Mouse (Mus musculus) intestine, embryonic 16.5 days (tissue): ENCODE data around the gene Trpm6. TPM values are rescaled to one million over a fixed set of nuclear protein-coding genes. Genes with fewer than 3 reads are reported as not detected.
A peak's percentile ranks its signal among the peaks of the same experiment; 100 is the strongest.

Source experiments
- ATAC-seq: fragments of 200-750 bp; cut with Nextera tagmentation; 2 replicates; pipeline ENCODE4 v1.8.0; 2017; ENCODE audit warnings: moderate TSS enrichment, moderate library complexity
- H3K27ac ChIP-seq: fragments of 300-500 bp; sonication (generic); 2 replicates; pipeline ENCODE4 v1.5.1; 2014; ENCODE audit warnings: mild to moderate bottlenecking, low read length
- H3K27me3 ChIP-seq: fragments of 300-500 bp; sonication (generic); replicated peaks from 2 replicates; pipeline ENCODE4 v1.6.1; 2014; ENCODE audit warnings: low read length, control low read depth, mixed read lengths; ENCODE audit not compliant: control insufficient read depth, insufficient read depth
- H3K36me3 ChIP-seq: fragments of 300-500 bp; sonication (generic); 2 replicates; pipeline ENCODE4 v1.6.1; 2014; ENCODE audit warnings: low read length, control low read depth; ENCODE audit not compliant: control insufficient read depth, insufficient read depth
- H3K4me1 ChIP-seq: fragments of 300-500 bp; sonication (generic); 2 replicates; pipeline ENCODE4 v1.6.1; 2014; ENCODE audit warnings: low read length, control low read depth, mixed read lengths; ENCODE audit not compliant: control insufficient read depth, insufficient read depth
- H3K4me2 ChIP-seq: fragments of 300-500 bp; sonication (generic); 2 replicates; pipeline ENCODE4 v1.6.1; 2014; ENCODE audit warnings: low read depth, low read length, control low read depth
- H3K4me3 ChIP-seq: fragments of 300-500 bp; sonication (generic); 2 replicates; pipeline ENCODE4 v1.5.1; 2014; ENCODE audit warnings: mild to moderate bottlenecking, low read length
- H3K9ac ChIP-seq: fragments of 300-500 bp; sonication (generic); 2 replicates; pipeline ENCODE4 v1.6.1; 2014; ENCODE audit warnings: low read depth, low read length
- H3K9me3 ChIP-seq: fragments of 300-500 bp; sonication (generic); 2 replicates; pipeline ENCODE4 v1.6.1; 2016; ENCODE audit warnings: low read length, control low read depth; ENCODE audit not compliant: control insufficient read depth
- WGBS: fragments of 180-500 bp; shearing (Covaris S2); extraction: QIAGEN DNeasy Blood & Tissue Kit; methylation state at CpG from one replicate; pipeline ENCODE4 v1.1.7; 2014; 5-methylcytosine and 5-hydroxymethylcytosine counted together
- polyA plus RNA-seq: library from polyadenylated mRNA; unstranded; fragments of >200 nt; fragmentation: Nextera tagmentation; extraction: Ambion mirVana; gene quantifications from 2 replicates; pipeline ENCODE4 v1.2.1, GENCODE M21; 2015

Gene Trpm6
- polyA plus RNA-seq, 1 experiment from 2014 or later = 0.07 TPM

DNA sequence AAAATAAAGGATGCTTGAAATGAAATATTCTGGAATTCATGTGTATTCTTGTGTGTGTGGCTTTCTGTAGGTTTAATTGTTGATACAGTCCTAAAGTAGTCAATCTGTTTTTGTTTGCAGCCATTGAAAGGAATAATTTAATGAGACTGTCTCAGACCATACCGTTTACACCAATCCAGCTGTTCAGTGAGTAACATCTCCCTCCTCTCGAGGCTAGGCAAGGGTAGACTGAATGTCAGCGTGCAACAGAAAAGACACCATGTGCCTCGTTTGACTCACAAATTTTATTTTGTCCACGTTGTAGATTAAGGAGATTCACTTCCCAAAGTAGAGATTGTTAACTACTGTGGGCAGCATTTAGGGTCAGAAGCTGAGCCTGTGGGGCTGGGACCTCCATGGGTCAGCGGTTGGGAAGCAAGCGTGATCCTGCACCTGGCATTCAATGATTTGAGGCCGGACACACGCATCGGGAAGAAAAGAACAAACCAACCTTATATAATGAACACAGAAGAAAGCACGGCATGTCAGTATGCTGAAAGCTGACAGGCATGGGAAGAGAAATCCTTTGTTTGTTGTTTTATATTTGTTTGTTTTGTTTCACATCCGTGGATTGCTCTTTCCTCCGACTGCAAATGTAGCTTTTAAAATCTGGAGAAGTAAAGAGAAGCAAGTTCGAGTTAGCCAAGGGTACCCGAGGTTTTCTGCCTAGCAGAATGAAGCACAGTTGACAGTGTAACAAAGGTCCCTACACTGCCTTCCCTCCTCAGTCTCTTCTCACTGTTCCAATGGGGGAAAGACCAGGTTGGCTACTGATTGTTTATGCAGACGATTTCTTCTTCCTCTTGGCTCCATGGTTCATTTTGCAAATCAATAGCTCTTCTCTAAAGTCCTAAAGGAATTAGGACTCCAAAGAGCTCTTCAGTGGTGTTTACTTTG, 124.2 kb downstream of the Trpm6 start:
- H3K4me2 ChIP-seq = no peak overlapping the region
- ATAC-seq = no peak
- H3K9me3 ChIP-seq = no peaks in the 10 kb centered on the region
- 63% methylated on average over 16 of the region's 16 CpGs for WGBS
- H3K9ac ChIP-seq = no peak overlapping the region
- no peak overlapping the region for H3K4me3 ChIP-seq
- H3K27me3 ChIP-seq = no peaks in the 10 kb centered on the region
- no peaks in the 10 kb centered on the region for H3K36me3 ChIP-seq
- H3K27ac ChIP-seq = no peak overlapping the region
- no peaks in the 10 kb centered on the region for H3K4me1 ChIP-seq

DNA sequence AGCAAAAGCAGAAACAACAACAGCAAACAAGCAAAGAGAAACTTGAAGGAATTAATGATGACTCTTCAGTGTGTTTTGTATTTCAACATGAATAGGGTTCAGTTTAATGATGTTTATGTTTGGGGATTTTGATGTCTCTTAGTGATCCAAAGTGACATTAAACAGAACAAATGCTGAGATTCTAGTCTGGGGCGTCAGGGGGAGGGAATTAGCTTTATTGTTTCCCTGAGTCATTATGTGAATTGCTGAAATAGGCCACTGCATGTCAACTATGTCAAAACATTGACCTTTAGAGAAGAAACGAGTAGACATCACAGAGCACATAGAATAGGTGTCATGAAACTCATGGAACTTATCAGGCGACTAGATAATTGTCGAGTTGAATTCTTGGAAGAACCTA, 129.5 kb downstream of the Trpm6 start:
- Histone ChIP-seq H3K36me3 (no peaks in the 10 kb centered on the region), H3K27me3 (no peaks in the 10 kb centered on the region), H3K4me3 (no peak overlapping the region), H3K27ac (no peak overlapping the region), H3K9ac (no peak overlapping the region), H3K4me2 (no peak overlapping the region), H3K4me1 (no peaks in the 10 kb centered on the region), H3K9me3 (no peaks in the 10 kb centered on the region)
- WGBS = 55% methylated on average over 4 of the region's 4 CpGs
- no peak for ATAC-seq

DNA sequence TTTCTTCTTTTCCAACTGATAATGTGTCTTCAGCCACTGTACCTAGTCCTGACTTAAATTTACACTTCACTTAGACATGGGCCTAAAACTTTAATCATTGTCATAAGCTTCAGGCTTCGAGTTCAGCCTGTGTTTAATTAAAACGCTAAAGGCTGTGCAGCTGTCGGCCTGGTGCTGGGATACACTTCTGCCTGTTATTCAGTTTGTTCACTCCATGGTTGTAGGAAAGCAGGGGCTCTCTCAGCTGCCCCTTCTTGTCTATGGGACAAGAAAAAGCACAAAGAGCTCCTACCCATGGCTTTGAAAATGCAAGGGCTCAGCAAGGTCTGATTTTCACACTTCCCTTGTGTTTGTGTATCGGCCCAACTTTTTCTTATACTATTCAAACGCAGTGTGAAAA, 131.4 kb downstream of the Trpm6 start:
- 73% methylated on average over 5 of the region's 5 CpGs for WGBS
- ATAC-seq = no peak
- H3K9ac ChIP-seq = no peak overlapping the region
- H3K36me3 ChIP-seq = no peaks in the 10 kb centered on the region
- H3K27me3 ChIP-seq = no peaks in the 10 kb centered on the region
- H3K27ac ChIP-seq = no peak overlapping the region
- H3K4me1 ChIP-seq = no peaks in the 10 kb centered on the region
- H3K4me2 ChIP-seq = no peak overlapping the region
- no peak overlapping the region for H3K4me3 ChIP-seq
- no peaks in the 10 kb centered on the region for H3K9me3 ChIP-seq

DNA sequence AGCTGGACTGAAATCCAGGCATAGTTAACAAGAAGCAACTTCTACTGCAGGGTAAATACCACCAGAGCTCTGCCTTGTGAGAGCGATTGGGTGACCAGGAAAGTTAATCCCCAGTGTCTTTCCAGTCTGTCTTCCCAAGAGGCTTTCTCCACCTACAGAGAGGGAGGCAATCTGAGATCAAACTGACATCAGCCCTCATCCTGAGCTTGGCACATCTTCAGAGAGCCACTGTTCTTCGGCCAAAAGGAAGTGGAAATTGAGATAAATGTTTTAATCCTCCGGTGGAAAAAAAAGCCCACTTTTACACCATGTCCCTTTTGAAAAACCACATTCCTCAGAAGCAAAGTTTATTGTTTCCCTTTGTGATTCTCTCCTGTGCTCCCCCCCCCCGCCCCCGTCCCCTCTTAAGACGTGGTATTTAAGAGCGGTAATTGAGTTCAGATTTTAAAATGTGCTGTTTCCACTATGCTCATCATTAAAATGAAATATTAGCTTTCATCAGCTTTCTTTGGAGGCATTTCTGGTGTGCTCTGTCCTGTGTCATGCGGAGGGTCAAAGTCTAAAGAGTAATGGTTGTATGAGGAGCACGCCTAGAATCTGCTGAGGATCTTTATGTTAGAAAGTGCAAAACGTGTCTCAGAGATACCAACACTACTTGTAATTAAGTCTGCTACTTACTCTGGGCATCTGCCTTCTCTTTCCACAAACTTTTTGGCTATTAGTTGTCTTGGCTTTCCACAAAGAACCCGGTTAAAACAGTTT, 138.0 kb downstream of the Trpm6 start:
- WGBS = 42% methylated on average over 11 of the region's 11 CpGs
- Histone ChIP-seq H3K27me3 (no peaks in the 10 kb centered on the region), H3K36me3 (no peaks in the 10 kb centered on the region), H3K4me1 (no peaks in the 10 kb centered on the region), H3K9ac (no peak overlapping the region), H3K4me3 (no peak overlapping the region), H3K4me2 (no peak overlapping the region), H3K27ac (no peak overlapping the region), H3K9me3 (no peaks in the 10 kb centered on the region)
- ATAC-seq = peak; percentile 66; the same call in 1 of the 2 replicates

DNA sequence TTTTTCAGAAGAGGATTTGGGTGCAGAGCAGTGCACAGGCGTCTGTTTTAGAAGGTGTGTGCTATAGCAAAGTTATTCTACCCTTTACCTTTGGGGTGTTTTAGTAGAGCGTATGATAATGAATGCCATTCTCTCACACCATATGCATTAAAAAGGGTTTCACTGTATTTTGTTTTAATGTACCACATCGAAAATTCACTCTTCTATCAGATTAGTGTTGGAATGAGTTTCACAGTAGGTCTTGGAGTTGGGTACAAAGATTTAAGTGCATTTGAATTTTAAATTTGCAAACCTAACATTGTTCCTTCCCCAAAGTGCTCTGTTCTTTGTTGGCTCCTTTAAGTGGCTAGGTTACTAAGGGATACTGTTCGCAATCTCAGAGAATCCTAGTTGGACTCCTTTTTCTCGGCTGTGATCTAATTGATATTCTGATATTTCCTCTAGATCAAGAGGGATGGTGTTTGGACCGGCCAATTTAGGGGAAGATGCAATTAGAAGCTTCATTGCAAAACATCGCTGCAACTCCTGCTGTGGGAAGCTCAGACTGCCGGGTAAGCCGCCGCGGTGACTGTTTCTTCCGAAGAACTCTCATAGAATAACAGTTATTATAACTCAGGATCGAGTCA, 138.8 kb downstream of the Trpm6 start:
- Histone ChIP-seq H3K9ac (no peak overlapping the region), H3K4me2 (0 out of 2 replicates have a peak overlapping the region, but pooled peaks have one; percentile 7), H3K9me3 (no peaks in the 10 kb centered on the region), H3K4me3 (no peak overlapping the region), H3K4me1 (no peaks in the 10 kb centered on the region), H3K27me3 (no peaks in the 10 kb centered on the region), H3K27ac (no peak overlapping the region), H3K36me3 (no peaks in the 10 kb centered on the region)
- 36% methylated on average over 13 of the region's 13 CpGs for WGBS
- no peak for ATAC-seq

DNA sequence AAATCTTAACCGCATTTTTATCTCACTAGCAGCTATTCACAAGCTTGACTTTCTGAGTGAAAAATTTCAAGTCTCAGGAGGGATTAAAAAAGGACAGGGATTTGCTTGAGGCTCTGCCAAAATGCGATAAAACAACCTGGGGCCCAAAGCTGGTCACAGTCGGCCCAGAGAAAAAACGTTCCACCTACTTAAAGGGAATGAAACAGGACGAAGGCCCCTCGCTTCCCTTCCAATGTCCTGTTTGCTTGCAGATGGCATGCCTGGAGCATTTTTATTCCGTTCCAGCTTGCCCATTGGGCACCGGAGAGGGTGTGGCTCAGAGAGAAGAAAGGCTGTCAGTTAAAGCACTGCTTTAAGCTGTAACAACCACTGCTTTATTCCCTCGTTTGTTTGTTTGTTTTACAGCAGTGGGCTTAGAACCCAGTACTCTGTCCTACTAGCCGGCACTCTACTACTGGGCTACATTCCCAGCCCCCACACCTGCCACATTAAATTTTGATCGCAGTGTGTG, 139.4 kb downstream of the Trpm6 start:
- Histone ChIP-seq H3K27me3 (no peaks in the 10 kb centered on the region), H3K4me2 (0 out of 2 replicates have a peak overlapping the region, but pooled peaks have one; percentile 7), H3K9ac (no peak overlapping the region), H3K9me3 (no peaks in the 10 kb centered on the region), H3K36me3 (no peaks in the 10 kb centered on the region), H3K27ac (no peak overlapping the region), H3K4me1 (no peaks in the 10 kb centered on the region), H3K4me3 (no peak overlapping the region)
- WGBS = 18% methylated on average over 11 of the region's 11 CpGs
- ATAC-seq = peak; percentile 48; the same call in 1 of the 2 replicates

DNA sequence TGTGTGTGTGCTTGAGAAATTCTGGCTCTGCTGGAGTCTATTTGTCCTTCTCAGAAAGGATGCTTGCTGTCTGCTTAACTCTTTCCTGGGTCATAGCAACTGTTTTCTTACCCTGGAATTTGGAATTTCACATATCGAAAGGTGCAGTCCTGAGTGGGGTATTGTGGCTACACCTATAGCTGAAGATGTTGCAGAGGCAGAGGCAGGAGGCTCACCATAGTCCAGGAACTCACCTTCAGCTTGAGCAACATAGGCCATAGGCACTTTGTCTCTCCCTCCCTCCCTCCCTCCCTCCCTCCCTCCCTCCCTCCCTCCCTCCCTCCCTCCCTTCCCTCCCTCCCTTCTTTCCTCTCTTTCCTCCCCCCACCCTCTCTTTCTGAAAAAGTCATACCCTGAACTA, 139.8 kb downstream of the Trpm6 start:
- no peak for ATAC-seq
- H3K4me2 ChIP-seq = no peak overlapping the region

DNA sequence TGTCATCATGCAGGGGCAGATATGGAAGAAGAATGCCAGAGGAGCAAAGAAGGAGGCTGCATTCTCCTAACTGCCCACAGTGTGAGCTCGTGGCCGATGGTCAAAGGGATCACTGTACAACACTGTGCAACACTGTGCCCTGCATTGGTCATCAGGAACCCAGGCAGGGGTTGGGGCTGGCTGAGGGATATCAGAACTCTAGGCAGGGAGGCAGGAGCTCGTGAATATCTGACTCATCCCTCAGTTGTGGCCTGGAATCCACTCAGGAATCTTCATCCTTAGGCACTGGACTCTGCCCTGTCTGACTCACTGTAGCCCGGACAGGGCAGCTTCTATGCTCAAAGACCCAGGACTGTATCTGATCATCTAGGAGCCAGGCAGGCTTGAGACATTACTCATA, 140.4 kb downstream of the Trpm6 start:
- H3K27ac ChIP-seq = no peak overlapping the region
- no peaks in the 10 kb centered on the region for H3K36me3 ChIP-seq
- H3K27me3 ChIP-seq = no peaks in the 10 kb centered on the region
- no peak overlapping the region for H3K4me3 ChIP-seq
- no peaks in the 10 kb centered on the region for H3K9me3 ChIP-seq
- H3K4me1 ChIP-seq = no peaks in the 10 kb centered on the region
- 71% methylated on average over 4 of the region's 4 CpGs for WGBS
- no peak overlapping the region for H3K9ac ChIP-seq
- H3K4me2 ChIP-seq = no peak overlapping the region
- peak; percentile 67 for ATAC-seq

More for the DNA sequence above, 139.8 kb downstream of the Trpm6 start:
- Histone ChIP-seq H3K9ac (no peak overlapping the region), H3K9me3 (no peaks in the 10 kb centered on the region), H3K27ac (no peak overlapping the region), H3K36me3 (no peaks in the 10 kb centered on the region), H3K4me3 (no peak overlapping the region), H3K27me3 (no peaks in the 10 kb centered on the region), H3K4me1 (no peaks in the 10 kb centered on the region)
- 91% methylated on average over 1 of the region's 1 CpGs for WGBS

DNA sequence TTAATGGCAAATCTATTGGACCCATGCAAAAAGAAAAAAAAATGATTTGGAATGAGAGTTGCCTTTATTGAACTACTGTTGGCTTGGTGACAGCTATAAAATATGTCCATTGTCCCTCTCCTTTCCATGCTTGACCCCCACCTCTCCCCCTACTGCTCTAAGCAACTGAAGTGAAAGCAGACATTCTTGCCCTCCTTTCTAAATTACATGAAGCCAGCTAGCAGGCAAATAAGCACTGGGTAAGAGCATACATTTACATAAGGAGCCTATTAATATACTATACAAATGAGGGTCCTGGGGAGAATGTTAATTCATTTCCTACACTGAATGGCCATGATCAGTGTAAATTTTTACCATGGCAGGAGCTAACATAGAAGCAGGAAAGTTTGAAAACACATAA, 148.5 kb downstream of the Trpm6 start:
- H3K36me3 ChIP-seq = no peaks in the 10 kb centered on the region
- H3K9me3 ChIP-seq = no peaks in the 10 kb centered on the region
- no peak for ATAC-seq
- no peak overlapping the region for H3K9ac ChIP-seq
- H3K27ac ChIP-seq = no peak overlapping the region
- no peak overlapping the region for H3K4me2 ChIP-seq
- no peak overlapping the region for H3K4me3 ChIP-seq
- H3K4me1 ChIP-seq = no peaks in the 10 kb centered on the region
- no peaks in the 10 kb centered on the region for H3K27me3 ChIP-seq
